Comparison of ENCODE assay signal across 8 mouse cellular contexts in genomic region chr17:45584939-45585678, GRCm38 (mm10). TPM values are rescaled to one million over a fixed set of nuclear protein-coding genes. Genes with fewer than 3 reads are reported as not detected.
DNase-seq lines count a peak whose midpoint lies in the region; ATAC-seq lines count a peak whose summit lies in the region.

No protein-coding gene starts in this region.

- 21% methylated on average over 14 of the region's 14 CpGs for WGBS in embryonic facial prominence, embryonic 14.5 days
- WGBS in heart, embryonic 11.5 days (ENCODE audit: insufficient replicate concordance) = 10% methylated on average over 14 of the region's 14 CpGs
- 15% methylated on average over 14 of the region's 14 CpGs for WGBS in kidney, embryonic 15.5 days
- 37% methylated on average over 14 of the region's 14 CpGs for WGBS in liver, embryonic 13.5 days (ENCODE audit: insufficient replicate concordance)
- 33% methylated on average over 14 of the region's 14 CpGs for WGBS in stomach, embryonic 15.5 days

- no peak overlapping the region for H3K9ac ChIP-seq in embryonic facial prominence, embryonic 14.5 days (ENCODE audit: low read depth, low read length)
- H3K9ac ChIP-seq in heart, embryonic 11.5 days (ENCODE audit: low read depth, low read length) = peak overlapping the region; percentile 60
- 0 out of 2 replicates have a peak overlapping the region, but pooled peaks have one; percentile 14 for H3K9ac ChIP-seq in kidney, embryonic 15.5 days
- peak overlapping the region; percentile 19; the same call in 1 of the 2 replicates for H3K9ac ChIP-seq in liver, embryonic 13.5 days
- H3K9ac ChIP-seq in stomach, embryonic 15.5 days = no peak overlapping the region

- no peaks in the 10 kb centered on the region for H3K27me3 ChIP-seq in embryonic facial prominence, embryonic 14.5 days (replicated peaks; ENCODE audit: control insufficient read depth, insufficient read depth, low read length)
- no peaks in the 10 kb centered on the region for H3K27me3 ChIP-seq in heart, embryonic 11.5 days (ENCODE audit: control insufficient read depth, insufficient read depth, low read length)
- H3K27me3 ChIP-seq in kidney, embryonic 15.5 days = no peaks in the 10 kb centered on the region
- no peaks in the 10 kb centered on the region for H3K27me3 ChIP-seq in liver, embryonic 13.5 days
- no peaks in the 10 kb centered on the region for H3K27me3 ChIP-seq in stomach, embryonic 15.5 days (replicated peaks)

- no peaks in the 10 kb centered on the region for H3K9me3 ChIP-seq in embryonic facial prominence, embryonic 14.5 days (ENCODE audit: control insufficient read depth, low read length)
- H3K9me3 ChIP-seq in heart, embryonic 11.5 days (replicated peaks; ENCODE audit: control insufficient read depth, low read length) = no peaks in the 10 kb centered on the region
- H3K9me3 ChIP-seq in kidney, embryonic 15.5 days (replicated peaks) = no peaks in the 10 kb centered on the region
- no peaks in the 10 kb centered on the region for H3K9me3 ChIP-seq in liver, embryonic 13.5 days (replicated peaks)
- no peaks in the 10 kb centered on the region for H3K9me3 ChIP-seq in stomach, embryonic 15.5 days

- H3K27ac ChIP-seq in embryonic facial prominence, embryonic 14.5 days (replicated peaks; ENCODE audit: low read depth, low read length) = peak overlapping the region; percentile 69
- H3K27ac ChIP-seq in heart, embryonic 11.5 days (ENCODE audit: low read depth, low read length) = peak overlapping the region; percentile 91
- peak overlapping the region; percentile 90 for H3K27ac ChIP-seq in kidney, embryonic 15.5 days
- peak overlapping the region; percentile 93 for H3K27ac ChIP-seq in liver, embryonic 13.5 days
- peak overlapping the region; percentile 84 for H3K27ac ChIP-seq in stomach, embryonic 15.5 days

- H3K4me2 ChIP-seq in embryonic facial prominence, embryonic 14.5 days (ENCODE audit: low read depth, low read length) = peak overlapping the region; percentile 11; the same call in 1 of the 2 replicates
- H3K4me2 ChIP-seq in heart, embryonic 11.5 days = peak overlapping the region; percentile 45
- peak overlapping the region; percentile 30 for H3K4me2 ChIP-seq in kidney, embryonic 15.5 days
- no peak overlapping the region for H3K4me2 ChIP-seq in liver, embryonic 13.5 days
- H3K4me2 ChIP-seq in stomach, embryonic 15.5 days = peak overlapping the region; percentile 4; the same call in 1 of the 2 replicates

- peaks cover 12% of the 10 kb centered on the region for H3K36me3 ChIP-seq in embryonic facial prominence, embryonic 14.5 days (ENCODE audit: control insufficient read depth, insufficient read depth, low read length)
- 0 out of 2 replicates have a peak, but pooled peaks cover 5% of the 10 kb centered on the region for H3K36me3 ChIP-seq in heart, embryonic 11.5 days (ENCODE audit: control insufficient read depth, insufficient read depth, low read length)
- H3K36me3 ChIP-seq in kidney, embryonic 15.5 days = peaks cover 40% of the 10 kb centered on the region
- H3K36me3 ChIP-seq in liver, embryonic 13.5 days = peaks cover 63% of the 10 kb centered on the region
- H3K36me3 ChIP-seq in stomach, embryonic 15.5 days = peaks cover 14% of the 10 kb centered on the region; the same call in 1 of the 2 replicates

- 0 out of 2 replicates have a peak, but pooled peaks cover 2% of the 10 kb centered on the region for H3K4me1 ChIP-seq in embryonic facial prominence, embryonic 14.5 days (ENCODE audit: control insufficient read depth, insufficient read depth, low read length)
- H3K4me1 ChIP-seq in heart, embryonic 11.5 days (ENCODE audit: control insufficient read depth, insufficient read depth, low read length) = peaks cover 38% of the 10 kb centered on the region
- peaks cover 36% of the 10 kb centered on the region for H3K4me1 ChIP-seq in kidney, embryonic 15.5 days
- peaks cover 74% of the 10 kb centered on the region for H3K4me1 ChIP-seq in liver, embryonic 13.5 days (replicated peaks)
- H3K4me1 ChIP-seq in stomach, embryonic 15.5 days = peaks cover 33% of the 10 kb centered on the region

- ATAC-seq in embryonic facial prominence, embryonic 14.5 days (ENCODE audit: low read depth) = peak; percentile 56
- peak; percentile 55 for ATAC-seq in heart, embryonic 11.5 days (replicated peaks; ENCODE audit: insufficient number of reproducible peaks, low FRiP score, low TSS enrichment)
- ATAC-seq in kidney, embryonic 15.5 days (replicated peaks; ENCODE audit: low FRiP score) = peak; percentile 55
- ATAC-seq in liver, embryonic 13.5 days (ENCODE audit: low read depth) = peak; percentile 39
- peak; percentile 36 for ATAC-seq in stomach, embryonic 15.5 days (ENCODE audit: insufficient read depth, low FRiP score, low read depth)

- H3K4me3 ChIP-seq in embryonic facial prominence, embryonic 14.5 days (ENCODE audit: low read depth, low read length) = no peak overlapping the region
- H3K4me3 ChIP-seq in heart, embryonic 11.5 days (ENCODE audit: low read depth, low read length) = 0 out of 2 replicates have a peak overlapping the region, but pooled peaks have one; percentile 2
- H3K4me3 ChIP-seq in kidney, embryonic 15.5 days (replicated peaks) = no peak overlapping the region
- no peak overlapping the region for H3K4me3 ChIP-seq in liver, embryonic 13.5 days (replicated peaks)
- no peak overlapping the region for H3K4me3 ChIP-seq in stomach, embryonic 15.5 days (replicated peaks)

- DNase-seq in left cerebral cortex, adult 18-20 months (ENCODE audit: low spot score in 2 of 2) = peak; percentile 66 to 73
- no peak for DNase-seq in left cerebral cortex, adult 11 months (ENCODE audit: low spot score)
- DNase-seq in embryonic facial prominence, embryonic 14.5 days (ENCODE audit: low spot score) = peak; percentile 66
- peak; percentile 58 for DNase-seq in liver, embryonic 13.5 days
- DNase-seq in natural killer cell, adult 2 months (ENCODE audit: low spot score in 2 of 2) = peak; percentile 41 to 68

RNA-seq across cellular contexts. Expression of gene Hsp90ab1, which starts 12.0 kb away (rescaled TPM):
- 1,000 to 10,000 TPM; 1,506 to 1,598 TPM for total RNA-seq in left cerebral cortex, adult 18-20 months (2021)
- 1,431 and 1,467 TPM in 2 replicates for polyA plus RNA-seq in embryonic facial prominence, embryonic 14.5 days (2014; fragmentation: Nextera tagmentation; extraction: Ambion mirVana)
- 1,458 and 1,495 TPM in 2 replicates for polyA plus RNA-seq in heart, embryonic 11.5 days (2014; fragmentation: Nextera tagmentation; extraction: Ambion mirVana)
- polyA plus RNA-seq in kidney, embryonic 15.5 days (2015; fragmentation: Nextera tagmentation; extraction: Ambion mirVana) = 1,881 and 1,940 TPM in 2 replicates
- 1,012 and 1,064 TPM in 2 replicates for polyA plus RNA-seq in liver, embryonic 13.5 days (2015; fragmentation: Nextera tagmentation; extraction: Ambion mirVana)
- polyA plus RNA-seq in stomach, embryonic 15.5 days (2015; fragmentation: Nextera tagmentation; extraction: Ambion mirVana) = 1,532 and 1,551 TPM in 2 replicates

RNA-seq across cellular contexts. Expression of gene Slc29a1, which starts 14.3 kb away (rescaled TPM):
- total RNA-seq in left cerebral cortex, adult 18-20 months (2021) = 10 to 100 TPM; 21.7 to 28.0 TPM
- 96.5 and 110 TPM in 2 replicates for polyA plus RNA-seq in embryonic facial prominence, embryonic 14.5 days (2014; fragmentation: Nextera tagmentation; extraction: Ambion mirVana)
- polyA plus RNA-seq in heart, embryonic 11.5 days (2014; fragmentation: Nextera tagmentation; extraction: Ambion mirVana) = 52.7 and 61.2 TPM in 2 replicates
- polyA plus RNA-seq in kidney, embryonic 15.5 days (2015; fragmentation: Nextera tagmentation; extraction: Ambion mirVana) = 100 and 102 TPM in 2 replicates
- 215 and 233 TPM in 2 replicates for polyA plus RNA-seq in liver, embryonic 13.5 days (2015; fragmentation: Nextera tagmentation; extraction: Ambion mirVana)
- 83.4 and 88.9 TPM in 2 replicates for polyA plus RNA-seq in stomach, embryonic 15.5 days (2015; fragmentation: Nextera tagmentation; extraction: Ambion mirVana)

RNA-seq across cellular contexts. Expression of gene Mymx, which starts 16.8 kb away (rescaled TPM):
- total RNA-seq in left cerebral cortex, adult 18-20 months (2021) = not detected
- polyA plus RNA-seq in embryonic facial prominence, embryonic 14.5 days (2014; fragmentation: Nextera tagmentation; extraction: Ambion mirVana) = 52.1 and 52.5 TPM in 2 replicates
- 1.4 TPM in 1 of 2 replicates, not detected in the other for polyA plus RNA-seq in heart, embryonic 11.5 days (2014; fragmentation: Nextera tagmentation; extraction: Ambion mirVana)
- polyA plus RNA-seq in kidney, embryonic 15.5 days (2015; fragmentation: Nextera tagmentation; extraction: Ambion mirVana) = 5.7 and 6.3 TPM in 2 replicates
- polyA plus RNA-seq in liver, embryonic 13.5 days (2015; fragmentation: Nextera tagmentation; extraction: Ambion mirVana) = 0.42 and 0.59 TPM in 2 replicates
- polyA plus RNA-seq in stomach, embryonic 15.5 days (2015; fragmentation: Nextera tagmentation; extraction: Ambion mirVana) = 0.40 and 1.3 TPM in 2 replicates

RNA-seq across cellular contexts. Expression of gene Slc35b2, which starts 21.4 kb away (rescaled TPM):
- total RNA-seq in left cerebral cortex, adult 18-20 months (2021) = 10 to 100 TPM; 26.0 to 30.0 TPM
- polyA plus RNA-seq in embryonic facial prominence, embryonic 14.5 days (2014; fragmentation: Nextera tagmentation; extraction: Ambion mirVana) = 139 and 143 TPM in 2 replicates
- 87.2 and 91.0 TPM in 2 replicates for polyA plus RNA-seq in heart, embryonic 11.5 days (2014; fragmentation: Nextera tagmentation; extraction: Ambion mirVana)
- 142 TPM in 2 replicates for polyA plus RNA-seq in kidney, embryonic 15.5 days (2015; fragmentation: Nextera tagmentation; extraction: Ambion mirVana)
- 58.0 and 58.6 TPM in 2 replicates for polyA plus RNA-seq in liver, embryonic 13.5 days (2015; fragmentation: Nextera tagmentation; extraction: Ambion mirVana)
- 115 and 131 TPM in 2 replicates for polyA plus RNA-seq in stomach, embryonic 15.5 days (2015; fragmentation: Nextera tagmentation; extraction: Ambion mirVana)

RNA-seq across cellular contexts. Expression of gene Nfkbie, which starts 29.6 kb away (rescaled TPM):
- total RNA-seq in left cerebral cortex, adult 18-20 months (2021) = 1 to 10 TPM; 1.8 to 2.8 TPM
- 4.3 and 4.7 TPM in 2 replicates for polyA plus RNA-seq in embryonic facial prominence, embryonic 14.5 days (2014; fragmentation: Nextera tagmentation; extraction: Ambion mirVana)
- 2.4 TPM in 2 replicates for polyA plus RNA-seq in heart, embryonic 11.5 days (2014; fragmentation: Nextera tagmentation; extraction: Ambion mirVana)
- 5.3 and 5.7 TPM in 2 replicates for polyA plus RNA-seq in kidney, embryonic 15.5 days (2015; fragmentation: Nextera tagmentation; extraction: Ambion mirVana)
- 1.4 and 1.6 TPM in 2 replicates for polyA plus RNA-seq in liver, embryonic 13.5 days (2015; fragmentation: Nextera tagmentation; extraction: Ambion mirVana)
- polyA plus RNA-seq in stomach, embryonic 15.5 days (2015; fragmentation: Nextera tagmentation; extraction: Ambion mirVana) = 4.3 and 4.4 TPM in 2 replicates

Comparison
In these comparisons a context has a peak if more than half of its experiments do, and no peak if none do; other contexts are left out.
1. H3K9ac ChIP-seq: peak in heart, embryonic 11.5 days (single experiment), kidney, embryonic 15.5 days (single experiment) and liver, embryonic 13.5 days (single experiment); none in embryonic facial prominence, embryonic 14.5 days (single experiment) and stomach, embryonic 15.5 days (single experiment).
2. Peak in every context shown above with its lines, with median percentiles within 50 percentile points of each other: ATAC-seq and H3K27ac ChIP-seq.